Mouse (Mus musculus) C2C12 (cell line): ENCODE measurements around the gene Snrpg.

Source experiments
- CTCF ChIP-seq: IDR thresholded peaks from one replicate; pipeline ENCODE4 v1.5.1; 2011; ENCODE audit not compliant: control insufficient read depth, insufficient read depth, insufficient read length
- MAX ChIP-seq: IDR thresholded peaks from one replicate; pipeline ENCODE4 v1.6.1; 2011; ENCODE audit warnings: mild to moderate bottlenecking, control low read depth
- MYOD1 ChIP-seq: IDR thresholded peaks from one replicate; pipeline ENCODE4 v1.6.1; 2011; ENCODE audit warnings: low read depth; ENCODE audit not compliant: control insufficient read depth, insufficient read length
- MYOG ChIP-seq: IDR thresholded peaks from one replicate; pipeline ENCODE4 v1.6.1; 2011; ENCODE audit not compliant: control insufficient read depth, insufficient read length; ENCODE audit errors: extremely low read depth
- USF1 ChIP-seq: IDR thresholded peaks from one replicate; pipeline ENCODE4 v1.6.1; 2011; ENCODE audit warnings: low read depth, mild to moderate bottlenecking, control low read depth, moderate library complexity

DNA sequence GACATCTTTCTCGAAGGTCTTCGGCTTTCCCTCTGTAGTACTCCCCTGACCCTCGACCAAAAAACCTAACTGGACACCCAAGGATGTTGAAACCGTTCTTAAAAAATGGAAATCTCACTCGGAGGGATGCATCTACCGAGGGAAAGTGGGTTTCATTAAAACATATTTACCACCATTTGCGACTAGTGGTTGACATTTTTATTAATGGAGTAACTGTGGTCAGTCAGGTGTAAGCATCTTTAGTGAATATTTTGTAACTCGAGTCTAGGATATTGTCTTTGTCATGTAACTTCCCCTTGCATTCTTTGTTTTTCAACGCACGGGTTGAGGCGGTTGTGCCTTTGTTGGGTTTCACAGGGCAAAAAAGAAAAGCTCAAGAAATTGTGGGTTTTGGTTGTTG lies 33.9 kb downstream of the Snrpg start:
- TF ChIP-seq CTCF (no peak), USF1 (no peak), MAX (no peak), MYOD1 (no peak), MYOG (no peak)
